Mouse (Mus musculus) forebrain, embryonic 16.5 days (tissue): Measurements from ENCODE around the gene Fbxl4. TPM values are rescaled to one million over a fixed set of nuclear protein-coding genes. Genes with fewer than 3 reads are reported as not detected.

Experiments
- ATAC-seq: fragments of 200-750 bp; cut with Nextera tagmentation; 2 replicates; pipeline ENCODE4 v1.8.0; 2017; ENCODE audit warnings: mild to moderate bottlenecking, moderate library complexity
- H3K27ac ChIP-seq: fragments of 300-500 bp; sonication (generic); 2 replicates; pipeline ENCODE4 v1.5.1; 2014; ENCODE audit warnings: low read length, control low read depth
- H3K27me3 ChIP-seq: fragments of 300-500 bp; sonication (generic); replicated peaks from 2 replicates; pipeline ENCODE4 v1.6.1; 2014; ENCODE audit warnings: low read length; ENCODE audit not compliant: control insufficient read depth, insufficient read depth
- H3K36me3 ChIP-seq: fragments of 300-500 bp; sonication (generic); 2 replicates; pipeline ENCODE4 v1.6.1; 2014; ENCODE audit not compliant: control insufficient read depth, insufficient read depth
- H3K4me1 ChIP-seq: fragments of 300-500 bp; sonication (generic); replicated peaks from 2 replicates; pipeline ENCODE4 v1.6.1; 2014; ENCODE audit warnings: low read length; ENCODE audit not compliant: control insufficient read depth, insufficient read depth
- H3K4me2 ChIP-seq: fragments of 300-500 bp; sonication (generic); 2 replicates; pipeline ENCODE4 v1.6.1; 2014; ENCODE audit warnings: mild to moderate bottlenecking, low read length, control low read depth
- H3K4me3 ChIP-seq: fragments of 300-500 bp; sonication (generic); replicated peaks from 2 replicates; pipeline ENCODE4 v1.5.1; 2014; ENCODE audit warnings: mild to moderate bottlenecking, low read length, control low read depth
- H3K9ac ChIP-seq: fragments of 300-500 bp; sonication (generic); replicated peaks from 2 replicates; pipeline ENCODE4 v1.6.1; 2014; ENCODE audit warnings: low read depth, low read length, control low read depth
- H3K9me3 ChIP-seq: fragments of 300-500 bp; sonication (generic); 2 replicates; pipeline ENCODE4 v1.6.1; 2016; ENCODE audit warnings: low read length; ENCODE audit not compliant: control insufficient read depth
- WGBS: fragments of 180-500 bp; shearing (Covaris S2); extraction: QIAGEN DNeasy Blood & Tissue Kit; methylation state at CpG from one replicate; pipeline ENCODE4 v1.1.7; 2014; 5-methylcytosine and 5-hydroxymethylcytosine counted together
- polyA plus RNA-seq: library from polyadenylated mRNA; unstranded; fragments of >200 nt; fragmentation: Nextera tagmentation; extraction: Ambion mirVana; gene quantifications from 2 replicates; pipeline ENCODE4 v1.2.1, GENCODE M21; 2015

The Fbxl4 gene
- polyA plus RNA-seq, 1 experiment from 2014 or later: 13.0 TPM

- WGBS: 90% methylated on average over 1 of the region's 1 CpGs
These were observed 26.4 kb downstream of the Fbxl4 start for GRCm38 (mm10) chr4:22383528-22384265.

GRCm38 (mm10) chr4:22390045-22390444 is 32.7 kb downstream of the Fbxl4 start:
- no peaks in the 10 kb centered on the region for H3K9me3 ChIP-seq
- H3K9ac ChIP-seq: no peak overlapping the region
- no peak overlapping the region for H3K4me2 ChIP-seq
- 65% methylated on average over 7 of the region's 7 CpGs for WGBS
- no peak overlapping the region for H3K27ac ChIP-seq
- H3K27me3 ChIP-seq: no peaks in the 10 kb centered on the region
- H3K4me1 ChIP-seq: peaks cover 14% of the 10 kb centered on the region
- H3K4me3 ChIP-seq: no peak overlapping the region
- H3K36me3 ChIP-seq: no peaks in the 10 kb centered on the region
- no peak for ATAC-seq

More at GRCm38 (mm10) chr4:22383528-22384265, 26.4 kb downstream of the Fbxl4 start:
- no peak overlapping the region for H3K4me2 ChIP-seq
- no peak for ATAC-seq
- H3K36me3 ChIP-seq: no peaks in the 10 kb centered on the region
- no peak overlapping the region for H3K27ac ChIP-seq
- H3K4me1 ChIP-seq: no peaks in the 10 kb centered on the region
- no peaks in the 10 kb centered on the region for H3K27me3 ChIP-seq
- no peak overlapping the region for H3K4me3 ChIP-seq
- no peak overlapping the region for H3K9ac ChIP-seq
- no peaks in the 10 kb centered on the region for H3K9me3 ChIP-seq

DNA sequence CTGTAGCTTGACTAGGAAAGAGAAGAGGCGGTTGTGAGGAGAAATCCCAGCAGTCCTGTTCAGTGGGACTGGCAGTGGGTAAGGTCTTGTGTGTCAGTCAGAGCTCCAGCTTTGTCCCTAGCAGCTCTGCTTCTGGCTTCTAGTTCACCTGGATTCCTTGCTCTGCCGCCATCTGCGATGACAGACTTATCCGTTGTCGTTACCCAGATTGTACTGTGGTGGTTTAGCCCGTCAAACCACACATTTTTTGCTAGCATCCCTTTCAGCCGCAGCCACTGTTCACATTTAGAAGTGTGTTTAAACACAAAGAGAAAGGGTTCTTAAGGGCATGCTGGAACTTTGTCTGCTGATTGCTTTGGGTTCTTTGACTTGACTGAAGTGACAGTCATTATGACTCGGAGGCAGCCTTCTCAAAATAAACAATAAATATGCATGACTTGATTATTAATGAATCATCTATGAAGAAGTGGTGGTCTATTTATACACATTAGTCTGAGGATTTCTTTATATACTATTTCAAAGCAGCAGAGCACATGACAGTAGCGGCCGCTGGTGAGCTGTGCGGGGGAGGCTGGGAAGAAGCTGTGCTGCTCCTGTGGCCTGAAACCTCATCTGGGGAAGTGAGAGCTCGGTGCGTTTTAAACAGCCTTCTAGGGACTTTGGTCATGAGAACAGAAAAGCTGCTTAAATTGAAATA is 35.6 kb downstream of the Fbxl4 start:
- Histone ChIP-seq H3K9ac (no peak overlapping the region), H3K27ac (no peak overlapping the region), H3K4me1 (peaks cover 14% of the 10 kb centered on the region), H3K4me2 (no peak overlapping the region), H3K9me3 (no peaks in the 10 kb centered on the region), H3K36me3 (no peaks in the 10 kb centered on the region), H3K4me3 (no peak overlapping the region), H3K27me3 (no peaks in the 10 kb centered on the region)
- 42% methylated on average over 13 of the region's 13 CpGs for WGBS
- ATAC-seq: peak; percentile 82

DNA sequence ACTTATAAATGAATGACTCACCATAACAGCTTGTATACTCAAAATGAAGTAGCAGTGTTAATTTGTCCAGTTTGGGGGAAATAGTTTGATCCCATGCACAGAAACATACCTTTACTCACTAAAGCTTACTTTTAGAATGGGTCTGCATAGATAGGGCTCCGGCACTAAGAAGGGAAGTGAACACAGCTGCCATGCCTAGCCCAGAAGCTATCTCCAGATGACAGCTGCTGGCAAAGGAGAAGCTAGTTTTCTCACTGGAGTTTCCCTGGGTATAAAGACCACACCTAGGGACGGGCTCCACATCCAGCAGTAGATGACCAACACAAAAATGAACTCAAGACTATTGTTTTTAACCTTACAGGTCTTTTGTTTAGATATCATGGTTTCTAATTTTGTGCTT is 38.1 kb downstream of the Fbxl4 start:
- Histone ChIP-seq H3K27me3 (no peaks in the 10 kb centered on the region), H3K4me1 (peaks cover 14% of the 10 kb centered on the region), H3K4me2 (no peak overlapping the region), H3K9me3 (no peaks in the 10 kb centered on the region), H3K27ac (no peak overlapping the region), H3K36me3 (no peaks in the 10 kb centered on the region), H3K9ac (no peak overlapping the region), H3K4me3 (no peak overlapping the region)
- 83% methylated on average over 2 of the region's 2 CpGs for WGBS
- ATAC-seq: no peak

GRCm38 (mm10) chr4:22396484-22397000 is 39.2 kb downstream of the Fbxl4 start:
- no peak overlapping the region for H3K4me2 ChIP-seq
- no peak for ATAC-seq
- no peaks in the 10 kb centered on the region for H3K9me3 ChIP-seq
- H3K36me3 ChIP-seq: no peaks in the 10 kb centered on the region
- WGBS: 97% methylated on average over 1 of the region's 1 CpGs
- no peak overlapping the region for H3K4me3 ChIP-seq
- no peak overlapping the region for H3K27ac ChIP-seq
- no peaks in the 10 kb centered on the region for H3K27me3 ChIP-seq
- no peak overlapping the region for H3K9ac ChIP-seq
- peaks cover 14% of the 10 kb centered on the region for H3K4me1 ChIP-seq

- Histone ChIP-seq H3K9me3 (no peaks in the 10 kb centered on the region), H3K27me3 (no peaks in the 10 kb centered on the region), H3K4me1 (peaks cover 14% of the 10 kb centered on the region), H3K4me3 (no peak overlapping the region), H3K27ac (no peak overlapping the region), H3K36me3 (no peaks in the 10 kb centered on the region), H3K9ac (no peak overlapping the region), H3K4me2 (no peak overlapping the region)
- no peak for ATAC-seq
- 96% methylated on average over 5 of the region's 5 CpGs for WGBS
These were observed 39.7 kb downstream of the Fbxl4 start for GRCm38 (mm10) chr4:22397003-22397402.

GRCm38 (mm10) chr4:22402032-22402431 is 44.7 kb downstream of the Fbxl4 start:
- no peaks in the 10 kb centered on the region for H3K27me3 ChIP-seq
- no peak overlapping the region for H3K27ac ChIP-seq
- H3K9me3 ChIP-seq: no peaks in the 10 kb centered on the region
- H3K4me1 ChIP-seq: no peaks in the 10 kb centered on the region
- H3K36me3 ChIP-seq: no peaks in the 10 kb centered on the region
- ATAC-seq: no peak
- no peak overlapping the region for H3K4me3 ChIP-seq
- WGBS: 86% methylated on average over 3 of the region's 3 CpGs
- H3K4me2 ChIP-seq: no peak overlapping the region
- H3K9ac ChIP-seq: no peak overlapping the region

DNA sequence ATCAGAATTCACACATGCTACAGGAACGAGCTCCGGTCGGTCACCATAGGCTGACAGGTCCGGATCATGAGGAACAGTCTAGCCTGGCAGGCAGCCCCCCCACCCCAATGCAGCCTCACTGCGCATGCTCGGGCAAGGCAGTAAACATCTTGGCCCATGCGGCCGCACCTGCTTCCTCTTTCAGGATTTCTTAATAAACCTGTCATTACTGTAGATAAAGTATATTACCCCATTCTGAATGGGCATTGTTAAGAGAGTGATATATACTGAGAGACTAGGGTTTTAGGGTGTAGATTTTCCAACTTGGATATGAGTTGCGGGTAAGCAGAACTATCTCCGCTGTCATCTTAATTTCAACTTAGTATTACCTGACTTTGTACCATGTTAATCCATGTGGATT is 45.6 kb downstream of the Fbxl4 start:
- WGBS: 93% methylated on average over 10 of the region's 10 CpGs
- ATAC-seq: no peak

GRCm38 (mm10) chr4:22420627-22421026 is 63.3 kb downstream of the Fbxl4 start:
- no peak overlapping the region for H3K4me3 ChIP-seq
- H3K27me3 ChIP-seq: no peaks in the 10 kb centered on the region
- no peak overlapping the region for H3K9ac ChIP-seq
- no peak for ATAC-seq
- no peak overlapping the region for H3K4me2 ChIP-seq
- no peaks in the 10 kb centered on the region for H3K4me1 ChIP-seq
- no peaks in the 10 kb centered on the region for H3K9me3 ChIP-seq
- WGBS: 55% methylated on average over 2 of the region's 2 CpGs
- H3K27ac ChIP-seq: no peak overlapping the region
- peaks cover 2% of the 10 kb centered on the region; the same call in 1 of the 2 replicates for H3K36me3 ChIP-seq

More for the DNA sequence above, 45.6 kb downstream of the Fbxl4 start:
- Histone ChIP-seq H3K27me3 (no peaks in the 10 kb centered on the region), H3K4me3 (no peak overlapping the region), H3K9me3 (no peaks in the 10 kb centered on the region), H3K9ac (no peak overlapping the region), H3K36me3 (no peaks in the 10 kb centered on the region), H3K4me2 (no peak overlapping the region), H3K27ac (no peak overlapping the region), H3K4me1 (no peaks in the 10 kb centered on the region)
